Mouse (Mus musculus) left cerebral cortex, adult 2 months (tissue): ENCODE results near the gene Olfr823. TPM values are rescaled to one million over a fixed set of nuclear protein-coding genes. Genes with fewer than 3 reads are reported as not detected.
"Not testable (repeated sequence)": the region's sequence is repeated elsewhere in the genome, so short reads cannot be mapped to it uniquely, and the experiment has no call there.

Experiments used
- DNase-seq, 2 experiments: peaks; one replicate each; pipeline ENCODE4 v3.0.0; 2021 to 2022; ENCODE audit warnings: low spot score in 2 of 2, mixed read lengths in 1 of 2; ENCODE audit errors: extremely low spot score in 1 of 2
- H3K27ac ChIP-seq: fragments of 200-600 bp; 2 replicates; pipeline ENCODE4 v1.8.1; 2022
- H3K4me3 ChIP-seq: fragments of 200-600 bp; 2 replicates; pipeline ENCODE4 v1.8.1; 2022
- CTCF ChIP-seq: fragments of 200-600 bp; IDR thresholded peaks from 2 replicates; pipeline ENCODE4 v1.8.1; 2022; ENCODE audit warnings: antibody characterized with exemption, mild to moderate bottlenecking, moderate library complexity
- intact Hi-C: fragments of 180-260 bp; cut with DNase I; formaldehyde crosslinking; loops from one replicate; pipeline ENCODE4 v1.15.1; 2025
- long read RNA-seq, 2 experiments: library from polyadenylated mRNA; stranded (forward); transcript quantifications; one replicate each; pipeline ENCODE4 v2.0.0; 2021; ENCODE audit warnings: borderline mapping rate in 2 of 2
- total RNA-seq, 2 experiments: library from RNA; stranded (reverse); gene quantifications; 2 replicates each; pipeline ENCODE4 v1.2.3; 2021

The Olfr823 gene
- total RNA-seq = not detected
- long read RNA-seq, experiment 1 = 0 reads
- long read RNA-seq, experiment 2 = 0 reads

DNA sequence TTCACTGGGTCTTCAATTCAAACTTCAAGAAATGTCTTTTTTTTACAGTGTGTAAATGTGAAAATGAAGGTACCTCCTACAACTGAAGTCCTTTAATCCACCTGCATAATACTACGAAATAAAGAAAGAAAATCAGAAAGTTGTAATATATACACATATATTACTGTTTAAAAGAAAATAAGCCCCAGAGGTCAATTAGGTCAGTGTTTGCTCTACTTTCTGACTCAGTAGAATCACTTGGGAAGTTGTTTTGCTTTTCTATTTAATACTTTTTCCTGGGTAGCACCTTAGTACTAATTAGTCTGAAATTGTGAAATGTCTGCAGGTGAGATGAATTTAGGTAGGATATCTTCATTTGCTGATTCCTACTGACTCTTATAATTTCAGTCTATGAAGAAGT is at the start of gene Olfr823:
TSS of gene Olfr823 (minus strand) at position 101 of the 400 bp plus-strand sequence.
- H3K4me3 ChIP-seq, intact Hi-C loops, H3K27ac ChIP-seq, DNase-seq: not testable (repeated sequence)

- TF ChIP-seq CTCF = no peak
- H3K4me3 ChIP-seq = no peak overlapping the region
- H3K27ac ChIP-seq = no peak overlapping the region
- intact Hi-C loops = no loop called here
- DNase-seq = no peak
These were observed 28.9 kb upstream of the Olfr823 start for GRCm38 (mm10) chr10:130144121-130144520.

GRCm38 (mm10) chr10:130142481-130142880 is 27.3 kb upstream of the Olfr823 start:
- intact Hi-C loops, H3K4me3 ChIP-seq, DNase-seq, H3K27ac ChIP-seq: not testable (repeated sequence)

DNA sequence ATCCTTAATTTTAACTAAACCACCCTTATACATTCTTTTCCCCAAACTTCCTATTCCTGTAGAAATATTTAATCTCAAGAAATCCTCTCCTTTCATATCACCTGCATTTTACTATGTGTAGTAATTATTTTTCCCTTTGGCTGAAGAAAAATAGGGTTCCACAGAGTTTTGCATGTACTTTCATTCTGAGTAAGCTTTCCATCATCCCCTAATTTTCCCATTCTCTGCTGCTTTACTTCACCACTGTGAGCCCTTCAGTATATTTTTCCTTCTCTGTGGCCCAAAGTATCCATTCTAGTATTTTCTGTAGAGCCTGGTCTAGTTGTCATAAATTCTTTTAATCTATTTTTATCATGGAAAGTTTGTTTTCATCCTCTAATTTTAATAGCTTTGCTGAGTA is 19.6 kb upstream of the Olfr823 start:
- no peak for TF ChIP-seq CTCF
- DNase-seq = no peak
- intact Hi-C loops = no loop called here

DNA sequence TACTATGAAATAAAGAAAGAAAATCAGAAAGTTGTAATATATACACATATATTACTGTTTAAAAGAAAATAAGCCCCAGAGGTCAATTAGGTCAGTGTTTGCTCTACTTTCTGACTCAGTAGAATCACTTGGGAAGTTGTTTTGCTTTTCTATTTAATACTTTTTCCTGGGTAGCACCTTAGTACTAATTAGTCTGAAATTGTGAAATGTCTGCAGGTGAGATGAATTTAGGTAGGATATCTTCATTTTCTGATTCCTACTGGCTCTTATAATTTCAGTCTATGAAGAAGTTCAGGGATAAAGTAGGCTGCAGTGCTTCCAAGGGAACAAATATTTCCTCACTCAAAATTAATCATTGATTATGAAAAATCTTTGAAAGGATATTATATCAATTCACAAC is 14.7 kb upstream of the Olfr823 start, which contains the start of gene Olfr824:
TSS of gene Olfr824 (minus strand) at position 101 of the 400 bp plus-strand sequence.
- H3K4me3 ChIP-seq, intact Hi-C loops, H3K27ac ChIP-seq, DNase-seq: not testable (repeated sequence)

More for the DNA sequence above, 19.6 kb upstream of the Olfr823 start:
- H3K4me3 ChIP-seq = no peak overlapping the region
- H3K27ac ChIP-seq = no peak overlapping the region

DNA sequence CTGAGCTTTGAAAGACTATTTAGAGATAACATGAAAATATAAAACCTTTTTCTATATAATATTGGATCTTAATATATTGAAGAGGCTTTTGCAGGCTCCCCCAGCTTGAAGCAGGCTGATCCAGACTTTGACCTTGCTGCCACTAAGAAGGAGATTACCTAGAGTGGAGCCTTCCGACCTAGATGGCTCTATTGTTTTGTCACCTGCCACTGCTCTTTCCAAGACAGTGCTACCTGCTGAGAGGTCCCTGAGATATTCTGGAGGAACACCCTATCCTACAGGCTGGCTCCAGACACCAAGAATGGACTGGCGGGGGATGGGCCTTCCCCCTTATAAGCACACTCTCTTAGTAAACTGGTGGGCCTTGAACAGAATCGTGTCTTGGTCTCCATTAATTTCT is 862 bp upstream of the Olfr823 start:
- H3K4me3 ChIP-seq = not testable (repeated sequence)

GRCm38 (mm10) chr10:130096104-130096503 is 19.1 kb downstream of the Olfr823 start:
- intact Hi-C loops = no loop called here
- peak; percentile 41 for TF ChIP-seq CTCF
- no peak for DNase-seq
- Histone ChIP-seq H3K27ac (no peak overlapping the region), H3K4me3 (no peak overlapping the region)

More for the DNA sequence above, 862 bp upstream of the Olfr823 start:
- H3K27ac ChIP-seq, DNase-seq, intact Hi-C loops: not testable (repeated sequence)

- DNase-seq = peak; percentile 45 to 74
- peak; percentile 67 for TF ChIP-seq CTCF
- intact Hi-C loops = loop anchor here (5.0 kb wide), 1 partner anchor 546 kb away; no protein-coding TSS in a partner anchor
- no peak overlapping the region for H3K27ac ChIP-seq
- no peak overlapping the region for H3K4me3 ChIP-seq
These were observed 22.2 kb downstream of the Olfr823 start for GRCm38 (mm10) chr10:130092838-130093440.

DNA sequence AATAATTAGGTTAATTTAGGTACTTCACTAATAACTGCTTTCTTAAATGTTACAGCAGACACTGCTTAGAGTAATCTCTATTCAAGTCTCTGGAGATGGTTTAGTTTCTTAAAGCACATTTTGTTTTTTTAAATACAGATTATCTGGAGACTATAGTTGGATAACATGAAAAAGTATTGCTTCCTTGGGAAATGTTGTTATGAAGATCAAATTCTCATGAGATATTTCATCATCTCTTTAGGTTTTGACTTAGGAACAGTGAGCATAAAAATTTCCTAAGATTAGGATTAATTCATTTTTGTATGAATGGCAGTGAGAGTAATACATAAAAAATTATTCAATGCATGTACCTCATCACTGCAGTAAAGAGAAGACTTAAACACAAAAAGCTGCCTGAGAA is 44.3 kb downstream of the Olfr823 start, which contains the start of gene Olfr822:
TSS of gene Olfr822 (plus strand) at position 301 of the 400 bp plus-strand sequence.
- intact Hi-C loops = no loop called here

More for the DNA sequence above, 44.3 kb downstream of the Olfr823 start, which contains the start of gene Olfr822:
- Histone ChIP-seq H3K4me3 (no peak within 1 kb of the TSS), H3K27ac (no peak within 1 kb of the TSS)
- DNase-seq = no peak
- no peak for TF ChIP-seq CTCF

Other genes starting within 250 kb of the Olfr823 start
- gene Olfr814, start 235.5 kb downstream of the Olfr823 start, total RNA-seq = not detected
- gene Olfr815, start 209.5 kb downstream of the Olfr823 start, total RNA-seq = not detected
- gene Olfr816, start 199.8 kb downstream of the Olfr823 start, total RNA-seq = not detected
- gene Olfr818, start 166.3 kb downstream of the Olfr823 start, total RNA-seq = not detected
- not detected for gene Olfr819, start 148.1 kb downstream of the Olfr823 start, total RNA-seq
- gene Olfr247, start 139.2 kb downstream of the Olfr823 start, total RNA-seq = not detected
- gene Gm10310, start 130.3 kb downstream of the Olfr823 start, total RNA-seq = not detected
- gene Olfr820, start 102.8 kb downstream of the Olfr823 start, total RNA-seq = not detected
- not detected for gene Olfr821, start 85.0 kb downstream of the Olfr823 start, total RNA-seq
- not detected for gene Olfr822, start 44.2 kb downstream of the Olfr823 start, total RNA-seq
- not detected for gene Olfr824, start 14.6 kb upstream of the Olfr823 start, total RNA-seq
- gene Olfr825, start 51.4 kb upstream of the Olfr823 start, total RNA-seq = not detected
- gene Olfr826, start 68.8 kb upstream of the Olfr823 start, total RNA-seq = not detected
- gene Olfr827, start 99.0 kb upstream of the Olfr823 start, total RNA-seq = not detected
- under 1 TPM; 0.27 to 0.30 TPM for gene Neurod4, start 164.9 kb upstream of the Olfr823 start, total RNA-seq
- 1 to 10 TPM in 1 of 2 experiments, under 1 TPM in 1; 0.96 to 2.2 TPM for gene Tespa1, start 207.5 kb upstream of the Olfr823 start, total RNA-seq